Mouse (Mus musculus): ENCODE results near the gene Parvb.

DNA sequence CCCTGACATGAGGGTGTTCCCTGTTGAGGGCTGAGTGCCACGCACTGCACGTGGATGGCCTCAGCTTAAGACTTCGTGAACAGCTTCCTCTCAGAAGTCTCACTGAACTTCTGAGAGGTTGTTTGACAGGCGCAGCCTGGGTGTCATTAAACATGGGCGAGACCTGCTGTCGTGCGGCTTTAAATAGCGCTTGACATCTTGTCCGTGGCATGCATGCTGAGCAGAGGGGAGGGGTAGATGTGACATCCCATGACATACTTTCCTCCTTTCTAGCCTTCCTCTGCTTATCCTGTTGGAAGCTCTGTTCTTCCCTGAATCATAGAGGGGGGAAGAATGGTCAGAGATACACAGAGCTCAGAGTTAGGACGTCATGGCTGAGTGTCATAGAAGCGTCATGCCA lies 21.9 kb downstream of the Parvb start:
- TF ChIP-seq USF1 (IDR thresholded peaks at IDR 0.05; ENCODE audit: low read depth) (no peak), CTCF (IDR thresholded peaks at IDR 0.05; ENCODE audit: control insufficient read depth, insufficient read depth, insufficient read length) (no peak), MYOD1 (IDR thresholded peaks at IDR 0.05; ENCODE audit: control insufficient read depth, insufficient read length, low read depth) (peak; percentile 56), MAX (IDR thresholded peaks at IDR 0.05) (no peak), MYOG (IDR thresholded peaks at IDR 0.05; ENCODE audit: control insufficient read depth, extremely low read depth, insufficient read length) (no peak), FOSL1 (IDR thresholded peaks at IDR 0.05; ENCODE audit: insufficient read depth, low read length, poor library complexity, severe bottlenecking) (no peak)

Measured in C2C12 (cell line).